Comparison of ENCODE assay signal across 22 mouse cellular contexts in genomic region chr8:121379387-121379786, GRCm38 (mm10).
A peak's percentile ranks its signal among the peaks of the same experiment; 100 is the strongest.
DNase-seq lines count a peak whose midpoint lies in the region; ATAC-seq and TF ChIP-seq lines count a peak whose summit lies in the region.
"Had no signal": no experiment of that assay in that cellular context is flagged by ENCODE, and none has a peak within 500 bp of the region (broad histone marks: within the 10 kb centered on the region; RNA-seq: fewer than 3 reads in every experiment).

No protein-coding gene starts in this region.

- intact Hi-C loops in heart, adult 2 months (cut with DNase I) = no loop called here

- H3K4me3 ChIP-seq in heart, embryonic 13.5 days = no peak overlapping the region
- H3K4me3 ChIP-seq in heart, adult 2 months = no peak overlapping the region
- H3K4me3 ChIP-seq in CH12.LX (replicated peaks in 1 of 3; ENCODE audit: low read depth in 2 of 3, low read length in 2 of 3, poor library complexity in 1 of 3) (peak overlapping the region; percentile 51 to 77 (median 64)), ES-E14 (ENCODE audit: insufficient read depth in 1 of 2, low read depth in 1 of 2, low read length in 2 of 2, poor library complexity in 1 of 2, severe bottlenecking in 1 of 2) (peak overlapping the region; percentile 72 to 73)
- no peak overlapping the region for H3K4me3 ChIP-seq in limb, embryonic 10.5 days
- H3K4me3 ChIP-seq: embryonic facial prominence, embryonic 12.5 days; forebrain, embryonic 15.5 days; heart, embryonic 15.5 days; hindbrain, embryonic 10.5 days; intestine, embryonic 15.5 days had no signal

- no peaks in the 10 kb centered on the region for H3K79me2 ChIP-seq in heart, adult 2 months (replicated peaks; ENCODE audit: control insufficient read depth, insufficient read depth, low read length)
- no peaks in the 10 kb centered on the region for H3K79me2 ChIP-seq in CH12.LX (replicated peaks; ENCODE audit: control insufficient read depth, extremely low read depth, insufficient read depth, poor library complexity, severe bottlenecking)

- TF ChIP-seq CTCF in heart, adult 2 months (IDR thresholded peaks at IDR 0.05) = no peak
- TF ChIP-seq CTCF in CH12.LX (conservative IDR thresholded peaks at IDR 0.05 in 1 of 2, IDR thresholded peaks at IDR 0.05 in 1 of 2; ENCODE audit: low read depth in 2 of 2, low read length in 2 of 2) = no peak

- H3K27me3 ChIP-seq in heart, embryonic 13.5 days (replicated peaks) = no peaks in the 10 kb centered on the region
- H3K27me3 ChIP-seq in heart, adult 2 months (ENCODE audit: control insufficient read depth, insufficient read depth, low read length) = no peaks in the 10 kb centered on the region
- H3K27me3 ChIP-seq in CH12.LX (replicated peaks) = peaks cover 2% of the 10 kb centered on the region
- H3K27me3 ChIP-seq in limb, embryonic 10.5 days (ENCODE audit: low read depth, poor library complexity, severe bottlenecking) = peaks cover 49% of the 10 kb centered on the region
- H3K27me3 ChIP-seq: forebrain, embryonic 15.5 days; heart, embryonic 15.5 days; intestine, embryonic 15.5 days; Patski had no signal

- no peak overlapping the region for H3K27ac ChIP-seq in heart, embryonic 13.5 days (replicated peaks)
- no peak overlapping the region for H3K27ac ChIP-seq in heart, adult 2 months
- no peak overlapping the region for H3K27ac ChIP-seq in CH12.LX (ENCODE audit: insufficient read depth, low read depth)
- no peak overlapping the region for H3K27ac ChIP-seq in ES-E14 (ENCODE audit: insufficient read depth, low read depth, low read length, poor library complexity, severe bottlenecking)
- H3K27ac ChIP-seq in limb, embryonic 10.5 days = peak overlapping the region; percentile 47; the same call in 1 of the 2 replicates
- H3K27ac ChIP-seq: embryonic facial prominence, embryonic 12.5 days; forebrain, embryonic 15.5 days; heart, embryonic 15.5 days; hindbrain, embryonic 14.5 days; intestine, embryonic 15.5 days had no signal

- H3K4me1 ChIP-seq in heart, embryonic 13.5 days = peaks cover 63% of the 10 kb centered on the region
- peaks cover 7% of the 10 kb centered on the region for H3K4me1 ChIP-seq in heart, adult 2 months (ENCODE audit: control insufficient read depth, insufficient read depth, low read length)
- peaks cover 8 to 19% of the 10 kb centered on the region in 2 experiments for H3K4me1 ChIP-seq in CH12.LX (ENCODE audit: control insufficient read depth in 1 of 2, insufficient read depth in 2 of 2)
- peaks cover 8 to 42% of the 10 kb centered on the region in 2 experiments for H3K4me1 ChIP-seq in ES-E14 (ENCODE audit: control insufficient read depth in 2 of 2, insufficient read depth in 2 of 2, low read length in 2 of 2, poor library complexity in 1 of 2)
- H3K4me1 ChIP-seq in limb, embryonic 10.5 days = peaks cover 89% of the 10 kb centered on the region

- H3K9ac ChIP-seq in heart, embryonic 13.5 days = no peak overlapping the region
- H3K9ac ChIP-seq in heart, adult 2 months (ENCODE audit: low read depth, low read length) = no peak overlapping the region
- H3K9ac ChIP-seq in CH12.LX (ENCODE audit: insufficient read depth, low read depth) = peak overlapping the region; percentile 70
- H3K9ac ChIP-seq in ES-E14 (ENCODE audit: insufficient read depth, low read depth, low read length, poor library complexity, severe bottlenecking) = peak overlapping the region; percentile 77
- H3K9ac ChIP-seq: embryonic facial prominence, embryonic 12.5 days; forebrain, embryonic 15.5 days; heart, embryonic 15.5 days; hindbrain, embryonic 14.5 days; intestine, embryonic 15.5 days had no signal

- TF ChIP-seq EP300 in heart, adult 2 months (IDR thresholded peaks at IDR 0.05; ENCODE audit: insufficient read depth, low read depth, low read length) = no peak
- TF ChIP-seq EP300 in CH12.LX (IDR thresholded peaks at IDR 0.05; ENCODE audit: low read length) = no peak

- WGBS in heart, embryonic 13.5 days = 70% methylated on average over 1 of the region's 1 CpGs
- 82% methylated on average over 1 of the region's 1 CpGs for WGBS in heart, adult 2 months
- 89% methylated on average over 1 of the region's 1 CpGs for WGBS in limb, embryonic 10.5 days

- H3K36me3 ChIP-seq in heart, embryonic 13.5 days = no peaks in the 10 kb centered on the region
- H3K36me3 ChIP-seq in heart, adult 2 months (ENCODE audit: control insufficient read depth, insufficient read depth, low read length) = no peaks in the 10 kb centered on the region
- H3K36me3 ChIP-seq in CH12.LX (replicated peaks in 1 of 2; ENCODE audit: control insufficient read depth in 1 of 2, insufficient read depth in 1 of 2, low read length in 1 of 2) = peaks cover 0 to 12% of the 10 kb centered on the region in 2 experiments
- no peaks in the 10 kb centered on the region for H3K36me3 ChIP-seq in ES-E14 (ENCODE audit: control insufficient read depth, insufficient read depth, low read length, poor library complexity, severe bottlenecking)
- H3K36me3 ChIP-seq in limb, embryonic 10.5 days = no peaks in the 10 kb centered on the region
- H3K36me3 ChIP-seq: embryonic facial prominence, embryonic 12.5 days; forebrain, embryonic 15.5 days; heart, embryonic 15.5 days; hindbrain, embryonic 10.5 days; intestine, embryonic 15.5 days had no signal

- no peak for TF ChIP-seq POLR2A in heart, adult 2 months (IDR thresholded peaks at IDR 0.05; ENCODE audit: insufficient read depth, low read depth, low read length)
- peak; percentile 59 for TF ChIP-seq POLR2A in CH12.LX (IDR thresholded peaks at IDR 0.05; ENCODE audit: low read depth, low read length)

- peaks cover 1% of the 10 kb centered on the region; the same call in 1 of the 2 replicates for H3K9me3 ChIP-seq in heart, embryonic 13.5 days
- H3K9me3 ChIP-seq in CH12.LX (replicated peaks; ENCODE audit: low read length) (no peaks in the 10 kb centered on the region), ES-E14 (ENCODE audit: control insufficient read depth, insufficient read depth, low read depth, low read length) (no peaks in the 10 kb centered on the region)
- H3K9me3 ChIP-seq in limb, embryonic 10.5 days (replicated peaks) = no peaks in the 10 kb centered on the region
- H3K9me3 ChIP-seq: embryonic facial prominence, embryonic 12.5 days; forebrain, embryonic 15.5 days; heart, embryonic 15.5 days; hindbrain, embryonic 10.5 days; intestine, embryonic 15.5 days had no signal

- in situ Hi-C loops in CH12.LX (cut with MboI; ENCODE audit: low pct_ligation_motif_present, low pct_unique_long_range_greater_than_20kb, low sequenced_read_pairs) (no loop called here), ES-E14 (cut with MboI; ENCODE audit: low sequenced_read_pairs in 2 of 2, unreplicated experiment in 2 of 2) (no loop called here)

- dilution Hi-C loops in CH12.LX (cut with MboI; ENCODE audit: extremely low pct_ligation_motif_present, extremely low pct_unique_long_range_greater_than_20kb, low sequenced_read_pairs) = no loop called here

- no peak for ATAC-seq in heart, embryonic 13.5 days (ENCODE audit: extremely low read depth, insufficient number of reproducible peaks, low FRiP score, low TSS enrichment)
- ATAC-seq: forebrain, embryonic 15.5 days; intestine, embryonic 15.5 days; Patski had no signal

- no peak for DNase-seq in heart, adult 2 months
- DNase-seq in CH12.LX (ENCODE audit: extremely low read depth) (peak; percentile 82), ES-E14 (ENCODE audit: low read depth, low spot score) (peak; percentile 37)
- DNase-seq in limb, embryonic 10.5 days (ENCODE audit: low spot score) = no peak
- DNase-seq in cerebellum, postnatal 25 days = no peak
- no peak for DNase-seq in gastrocnemius, postnatal 4 days (ENCODE audit: low spot score in 2 of 2)
- DNase-seq in gastrocnemius, postnatal 10 days = no peak
- DNase-seq: adrenal gland, adult 8-10 months; adrenal gland, postnatal 36 days; cerebellum, adult 2 months; cerebellum, postnatal 10 days; gastrocnemius, postnatal 14 days; heart, postnatal 14 days; kidney, adult 18-20 months had no signal

- peak overlapping the region; percentile 18; the same call in 1 of the 2 replicates for H3K4me2 ChIP-seq in heart, embryonic 13.5 days
- H3K4me2 ChIP-seq in CH12.LX (ENCODE audit: insufficient read depth, low read depth, poor library complexity, severe bottlenecking) = peak overlapping the region; percentile 47; the same call in 1 of the 2 replicates
- H3K4me2 ChIP-seq: embryonic facial prominence, embryonic 12.5 days; forebrain, embryonic 15.5 days; heart, embryonic 15.5 days; hindbrain, embryonic 14.5 days; intestine, embryonic 15.5 days had no signal

- no peak for TF ChIP-seq RAD21 in CH12.LX (IDR thresholded peaks at IDR 0.05; ENCODE audit: low read depth, low read length)

TF ChIP-seq in CH12.LX, 34 proteins besides CTCF, POLR2A, EP300 and RAD21 (continues in another document):
- TF ChIP-seq HCFC1 (IDR thresholded peaks at IDR 0.05; ENCODE audit: low read depth, low read length) = peak; percentile 77
- peak; percentile 25; the same call in 1 of the 2 replicates for TF ChIP-seq NRF1 (IDR thresholded peaks at IDR 0.05; ENCODE audit: low read depth, low read length)
- TF ChIP-seq MAZ (IDR thresholded peaks at IDR 0.05; ENCODE audit: low read depth, low read length) = no peak
- TF ChIP-seq ELF1 (IDR thresholded peaks at IDR 0.05; ENCODE audit: low read depth, low read length) = peak; percentile 44; the same call in 1 of the 2 replicates
- peak; percentile 71 for TF ChIP-seq NELFE (IDR thresholded peaks at IDR 0.05; ENCODE audit: low read depth, low read length)
- peak; percentile 55; the same call in 1 of the 2 replicates for TF ChIP-seq TCF12 (IDR thresholded peaks at IDR 0.05; ENCODE audit: low read depth, low read length)
- TF ChIP-seq CHD2 (IDR thresholded peaks at IDR 0.05; ENCODE audit: low read length) = peak; percentile 59
- peak; percentile 19; the same call in 1 of the 2 replicates for TF ChIP-seq MEF2A (IDR thresholded peaks at IDR 0.05; ENCODE audit: borderline replicate concordance, low read depth, low read length)
- peak; percentile 73 for TF ChIP-seq TBP (conservative IDR thresholded peaks at IDR 0.05; ENCODE audit: low read depth, low read length)

TF ChIP-seq in ES-E14, 5 proteins besides CTCF, POLR2A, EP300 and RAD21:
- TF ChIP-seq CHD2 (IDR thresholded peaks at IDR 0.05; ENCODE audit: low read depth, low read length) (peak; percentile 83), ZNF384 (IDR thresholded peaks at IDR 0.05; ENCODE audit: low read depth, low read length) (no peak), ZC3H11A (IDR thresholded peaks at IDR 0.05; ENCODE audit: borderline replicate concordance, low read depth, low read length) (no peak)
TF ChIP-seq in ES-E14: peak in this region for 1.

Comparison
In these comparisons a context has a peak if more than half of its experiments do, and no peak if none do; other contexts are left out.
1. H3K4me3 ChIP-seq: peak in CH12.LX (3 of 3) and ES-E14 (2 of 2); none in heart, embryonic 13.5 days (single experiment), heart, adult 2 months (single experiment) and limb, embryonic 10.5 days (single experiment).
2. H3K9ac ChIP-seq: peak in CH12.LX (single experiment) and ES-E14 (single experiment); none in heart, embryonic 13.5 days (single experiment) and heart, adult 2 months (single experiment).
3. DNase-seq: peak in CH12.LX (single experiment) and ES-E14 (single experiment); none in heart, adult 2 months (0 of 2), limb, embryonic 10.5 days (single experiment), cerebellum, postnatal 25 days (0 of 2), gastrocnemius, postnatal 4 days (0 of 2) and gastrocnemius, postnatal 10 days (single experiment).